Mouse (Mus musculus): ENCODE data around the gene Ccdc82.

Gene Ccdc82

DNA sequence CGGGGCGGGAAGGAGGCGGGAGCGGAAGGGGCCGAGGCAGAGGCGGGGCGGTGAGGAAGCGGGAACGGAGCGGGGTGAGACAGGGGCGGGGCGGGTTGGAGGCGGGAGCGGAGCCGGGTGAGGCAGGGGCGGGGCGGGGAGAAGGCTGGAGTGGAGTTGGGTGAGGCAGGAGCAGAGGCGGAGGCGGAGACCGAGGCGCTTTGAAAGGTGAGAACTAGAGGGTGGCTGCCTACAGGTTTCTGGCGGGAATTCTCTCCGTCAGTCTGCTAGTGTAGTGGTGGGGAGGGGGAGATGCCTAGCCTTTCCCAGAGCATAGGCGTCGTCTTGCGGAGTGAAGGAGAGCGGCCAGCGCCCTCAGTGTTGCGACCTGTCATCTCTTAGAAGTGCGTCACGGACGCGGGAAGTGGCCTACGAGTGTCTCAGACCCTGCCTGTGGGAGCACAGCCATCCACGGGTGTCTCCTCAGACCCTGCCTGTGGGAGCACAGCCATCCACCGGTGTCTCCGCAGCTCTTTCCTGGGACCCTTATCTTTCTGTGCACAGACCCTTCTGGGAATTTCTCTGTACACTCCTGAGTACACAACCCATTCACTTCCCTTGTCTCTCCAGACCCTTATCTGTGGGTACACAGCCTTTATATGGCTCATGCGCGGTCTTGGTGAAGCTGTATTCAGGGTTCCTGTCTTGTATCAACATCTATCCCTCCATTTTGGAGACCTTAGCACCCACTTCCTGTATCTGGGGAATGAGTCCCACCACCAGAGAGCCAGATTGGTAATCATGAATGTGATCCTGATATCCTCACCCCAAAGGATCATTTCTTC, at the start of gene Ccdc82:
Gene Ccdc82 (plus strand): TSS at position 141 of the 824 bp plus-strand sequence.
- DNase-seq (ENCODE audit: low spot score in 2 of 2): peak; percentile 92 to 95

GRCm38 (mm10) chr9:13200079-13200478, 46.7 kb upstream of the Ccdc82 start:
- DNase-seq (ENCODE audit: low spot score in 2 of 2): no peak

DNA sequence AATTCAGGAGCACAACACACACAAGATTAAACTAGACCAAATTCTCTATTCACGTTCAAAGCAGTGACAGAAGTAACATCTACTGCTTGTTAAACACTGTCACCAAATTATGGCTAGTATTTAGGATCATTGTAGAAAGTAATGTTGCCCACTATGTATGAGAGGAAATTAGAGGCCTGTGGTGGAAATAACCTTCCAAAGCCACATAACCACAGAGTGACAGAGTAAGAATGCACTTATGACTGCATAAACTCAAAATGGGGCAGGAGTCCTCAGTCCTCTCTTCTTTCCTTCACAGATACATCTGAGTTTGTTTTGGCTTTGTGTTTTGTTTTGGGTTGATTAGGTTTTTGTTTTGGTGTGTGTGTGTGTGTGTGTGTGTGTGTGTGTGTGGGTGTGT, 43.6 kb upstream of the Ccdc82 start:
- DNase-seq (ENCODE audit: low spot score in 2 of 2): no peak

- no peak for DNase-seq (ENCODE audit: low spot score in 2 of 2)
Measured at GRCm38 (mm10) chr9:13203681-13204080, 43.1 kb upstream of the Ccdc82 start.

- no peak for DNase-seq (ENCODE audit: low spot score in 2 of 2)
Measured at GRCm38 (mm10) chr9:13206369-13206768, 40.4 kb upstream of the Ccdc82 start.

DNA sequence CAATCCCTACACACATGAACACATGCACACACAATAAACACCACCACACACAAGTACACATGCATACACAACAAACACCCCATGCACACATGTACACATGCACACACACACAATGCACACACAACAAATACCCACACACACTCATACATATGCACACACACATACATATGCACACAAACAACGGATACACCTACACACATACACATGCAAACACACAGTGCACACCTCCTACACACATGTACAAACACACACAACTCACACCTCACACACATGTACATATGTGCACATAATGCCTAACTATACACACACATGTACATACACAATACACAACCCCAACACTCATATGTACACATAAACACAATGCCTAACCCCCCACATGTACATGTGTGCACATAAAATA, 20.9 kb upstream of the Ccdc82 start:
- no peak for DNase-seq (ENCODE audit: low spot score in 2 of 2)

DNA sequence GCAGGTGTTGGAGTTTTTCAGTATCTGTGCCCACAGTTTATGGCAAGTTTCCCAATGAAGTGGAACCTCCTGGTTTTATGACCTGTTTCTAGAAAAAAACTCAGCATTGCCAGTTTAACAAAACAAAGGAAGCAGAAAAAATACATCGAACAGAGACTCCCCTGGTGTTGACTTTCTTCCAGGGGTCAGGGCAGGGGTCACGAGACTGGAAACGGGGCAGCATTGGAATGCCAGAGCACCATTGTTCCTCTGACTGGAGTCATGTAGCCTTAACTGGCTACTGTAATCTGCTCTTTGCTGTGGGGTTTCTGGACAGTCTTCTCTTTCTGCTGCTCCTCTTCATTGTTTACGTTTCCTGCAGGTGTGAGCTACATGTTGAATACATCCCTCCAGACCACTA, 16.2 kb upstream of the Ccdc82 start:
- DNase-seq (ENCODE audit: low spot score in 2 of 2): no peak

DNA sequence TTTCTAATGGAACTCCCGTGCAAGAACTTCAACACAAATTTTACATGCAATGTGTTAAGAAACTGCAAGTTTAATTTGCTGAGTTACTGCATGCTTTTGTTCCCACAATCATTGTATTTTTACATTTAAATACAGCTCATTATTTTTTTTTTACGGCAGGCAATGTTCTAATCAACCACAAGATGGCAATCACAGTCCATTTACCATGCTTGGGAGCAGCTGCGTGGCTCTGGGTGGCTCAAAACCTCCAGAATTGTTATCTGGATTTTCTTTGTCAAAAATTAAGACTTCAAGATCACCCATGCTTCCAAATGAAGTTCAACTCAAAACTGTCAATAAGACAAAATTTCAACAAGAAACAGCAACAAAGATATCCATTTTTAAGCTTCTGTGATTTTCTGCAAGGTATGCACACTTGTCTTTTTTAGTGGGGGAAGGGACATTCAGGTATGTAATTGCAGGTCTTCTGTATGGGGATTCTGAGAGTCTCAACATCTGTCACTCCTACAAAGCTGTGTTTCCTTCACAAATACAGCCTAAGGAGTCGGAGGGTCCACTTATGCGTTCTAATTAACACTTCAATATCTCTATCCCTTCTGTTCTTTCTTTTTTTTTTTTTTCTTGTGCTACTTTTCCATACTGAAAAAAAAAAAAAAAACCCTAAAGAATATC, 15.1 kb upstream of the Ccdc82 start:
- peak in 1 of 2 experiments; percentile 35 for DNase-seq (ENCODE audit: low spot score in 2 of 2)

GRCm38 (mm10) chr9:13242321-13242720, 4.4 kb upstream of the Ccdc82 start:
- peak in 1 of 2 experiments; percentile 37 for DNase-seq (ENCODE audit: low spot score in 2 of 2)

DNA sequence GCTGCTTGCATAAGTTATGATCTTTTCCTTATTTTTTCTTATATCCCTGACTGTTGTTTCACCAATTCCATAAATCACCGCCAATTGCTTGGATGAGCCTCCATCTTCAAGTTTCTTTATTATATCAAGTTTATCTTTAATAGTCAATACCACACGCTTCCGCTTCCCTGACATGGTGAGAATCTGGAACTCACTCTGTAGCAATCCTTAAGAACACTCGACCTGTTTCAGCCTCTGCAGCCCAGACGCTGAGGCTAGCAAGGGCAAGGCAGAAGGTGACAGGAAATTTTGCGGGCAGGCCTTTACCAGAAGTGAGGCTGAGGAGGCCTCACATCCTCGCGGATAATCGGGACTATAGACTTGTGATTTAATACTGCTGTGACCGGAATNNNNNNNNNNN, 1.3 kb upstream of the Ccdc82 start, which contains the start of gene Jrkl:
Gene Jrkl (minus strand): TSS at position 349 of the 400 bp plus-strand sequence.
- DNase-seq (ENCODE audit: low spot score in 2 of 2): peak; percentile 24 to 46

DNA sequence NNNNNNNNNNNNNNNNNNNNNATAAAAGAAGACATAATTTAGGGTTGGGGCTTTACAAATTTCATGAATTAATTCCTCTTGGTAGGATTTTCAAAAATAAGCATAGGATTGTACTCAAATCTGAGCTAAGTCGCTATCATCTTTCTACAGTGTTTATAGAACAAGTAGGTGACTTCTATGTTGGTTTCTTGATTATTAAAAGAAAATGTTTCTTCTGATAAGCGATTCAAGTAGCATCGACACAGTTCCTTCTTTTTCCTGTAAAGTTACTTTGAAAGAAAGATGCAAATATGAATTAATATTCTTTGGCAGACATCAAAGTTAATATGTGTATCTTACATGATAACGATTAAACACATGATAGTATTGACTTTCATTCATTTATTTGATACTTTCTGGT, 1.3 kb downstream of the Ccdc82 start:
- no peak for DNase-seq (ENCODE audit: low spot score in 2 of 2)

DNA sequence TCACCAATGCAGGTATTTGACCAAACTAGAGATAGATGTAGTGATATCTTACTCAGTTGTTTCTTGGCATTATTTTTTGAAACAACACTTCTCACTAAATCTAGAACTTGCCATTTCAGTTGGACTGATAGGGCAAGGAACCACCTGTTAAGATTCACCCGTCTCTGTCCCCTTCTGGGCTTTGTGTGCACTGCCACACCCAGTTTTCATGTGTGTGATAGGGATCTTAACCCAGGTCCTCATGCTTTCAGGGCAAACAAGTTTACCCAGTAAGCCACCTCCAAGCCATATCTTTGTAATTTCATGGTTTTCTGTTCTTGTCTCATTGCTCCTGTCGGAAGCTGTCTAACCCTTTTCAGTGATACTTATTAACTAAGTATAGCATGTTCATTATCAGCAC, 4.5 kb downstream of the Ccdc82 start:
- no peak for DNase-seq (ENCODE audit: low spot score in 2 of 2)

GRCm38 (mm10) chr9:13256726-13257125, 10.0 kb downstream of the Ccdc82 start:
- no peak for DNase-seq (ENCODE audit: low spot score in 2 of 2)

- DNase-seq (ENCODE audit: low spot score in 2 of 2): no peak
Measured at GRCm38 (mm10) chr9:13258173-13258572, 11.4 kb downstream of the Ccdc82 start.

GRCm38 (mm10) chr9:13260980-13261379, 14.2 kb downstream of the Ccdc82 start:
- DNase-seq (ENCODE audit: low spot score in 2 of 2): no peak

DNA sequence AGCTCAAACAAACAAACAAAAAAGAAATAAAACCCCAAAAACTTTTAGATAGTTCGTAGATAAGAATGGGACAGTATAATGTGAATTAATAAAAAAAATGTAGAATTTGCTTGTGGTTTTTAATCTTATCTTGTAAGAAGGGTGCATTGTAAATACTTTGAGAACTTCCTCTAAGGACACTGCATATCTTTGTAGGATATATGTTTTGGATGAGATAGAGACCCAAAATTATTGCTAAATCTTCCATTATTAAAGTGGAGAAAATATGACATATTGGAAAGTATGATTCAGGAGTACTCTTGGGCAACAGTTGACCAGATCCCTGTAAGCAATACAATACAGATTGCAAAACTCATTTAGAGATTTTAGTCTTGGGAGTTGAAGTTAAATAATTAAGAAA, 26.5 kb downstream of the Ccdc82 start:
- no peak for DNase-seq (ENCODE audit: low spot score in 2 of 2)

GRCm38 (mm10) chr9:13287482-13287881, 40.7 kb downstream of the Ccdc82 start:
- DNase-seq (ENCODE audit: low spot score in 2 of 2): no peak

DNA sequence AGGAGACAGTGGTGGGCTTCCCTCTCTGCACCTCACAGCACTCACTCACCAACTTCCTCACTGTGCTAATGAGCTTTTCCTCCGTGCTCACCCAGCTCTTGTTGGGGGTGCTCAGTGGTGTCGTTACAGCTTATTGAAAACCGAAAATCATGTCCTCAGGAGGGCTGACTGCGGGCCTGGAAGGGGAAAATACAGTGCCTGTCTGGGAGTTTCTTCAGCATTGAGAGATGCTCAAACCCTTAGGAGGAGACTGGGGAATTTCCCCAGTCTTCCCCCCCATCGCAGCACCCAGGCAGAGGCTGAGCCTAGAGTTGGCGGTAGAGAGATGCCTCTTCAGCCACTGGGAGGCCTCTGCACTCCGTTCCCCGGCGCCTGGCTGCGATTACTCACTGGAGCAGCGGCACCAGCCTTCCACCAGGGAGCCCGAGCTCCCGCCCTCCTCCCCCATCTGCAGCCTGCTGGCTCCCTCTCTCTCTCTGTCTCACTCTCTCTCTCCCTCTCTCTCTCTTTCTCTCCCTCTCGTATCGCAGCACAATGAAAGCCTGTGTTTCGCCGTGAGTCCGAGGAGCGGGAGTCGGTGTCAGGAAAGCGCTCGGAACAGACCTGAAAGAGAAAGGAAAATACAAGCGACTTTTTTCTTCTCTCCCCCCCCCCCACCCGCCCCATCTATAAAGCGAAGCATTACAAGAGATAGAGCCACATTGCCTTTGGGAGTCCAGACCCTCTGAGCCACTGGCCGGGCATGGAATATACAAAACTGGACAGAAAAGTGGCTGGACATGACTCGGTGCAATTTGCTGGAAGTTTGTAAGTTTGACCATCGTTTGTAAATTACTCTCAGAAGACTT, 49.7 kb downstream of the Ccdc82 start:
- DNase-seq (ENCODE audit: low spot score in 2 of 2): peak; percentile 85 to 89

DNA sequence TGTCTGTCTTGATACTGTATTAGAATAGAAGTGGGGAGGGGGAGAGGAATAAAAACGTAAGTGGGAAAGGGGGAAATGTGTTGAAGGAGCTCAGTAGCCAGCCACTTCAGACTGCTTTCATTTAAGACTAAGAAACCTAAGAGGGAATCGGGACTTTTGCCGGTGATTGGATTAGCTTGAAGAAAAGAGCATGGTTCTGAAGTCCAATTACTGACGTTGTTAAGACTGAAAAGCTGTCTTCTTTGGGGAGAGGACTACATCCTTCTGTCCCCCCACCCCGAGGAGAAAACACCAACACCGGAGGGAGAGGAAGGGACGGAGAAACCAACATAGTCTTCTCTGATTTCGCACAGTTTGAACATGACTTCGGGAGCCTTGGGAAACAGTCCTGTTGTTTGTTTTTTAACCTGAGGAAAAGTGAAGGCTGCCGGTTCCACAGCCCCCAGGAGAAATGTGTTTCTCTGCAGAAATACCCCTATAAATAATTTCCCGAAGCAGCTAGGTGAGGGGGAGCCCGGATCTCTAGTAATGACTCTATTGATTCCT, 50.4 kb downstream of the Ccdc82 start:
- DNase-seq (ENCODE audit: low spot score in 2 of 2): no peak

DNA sequence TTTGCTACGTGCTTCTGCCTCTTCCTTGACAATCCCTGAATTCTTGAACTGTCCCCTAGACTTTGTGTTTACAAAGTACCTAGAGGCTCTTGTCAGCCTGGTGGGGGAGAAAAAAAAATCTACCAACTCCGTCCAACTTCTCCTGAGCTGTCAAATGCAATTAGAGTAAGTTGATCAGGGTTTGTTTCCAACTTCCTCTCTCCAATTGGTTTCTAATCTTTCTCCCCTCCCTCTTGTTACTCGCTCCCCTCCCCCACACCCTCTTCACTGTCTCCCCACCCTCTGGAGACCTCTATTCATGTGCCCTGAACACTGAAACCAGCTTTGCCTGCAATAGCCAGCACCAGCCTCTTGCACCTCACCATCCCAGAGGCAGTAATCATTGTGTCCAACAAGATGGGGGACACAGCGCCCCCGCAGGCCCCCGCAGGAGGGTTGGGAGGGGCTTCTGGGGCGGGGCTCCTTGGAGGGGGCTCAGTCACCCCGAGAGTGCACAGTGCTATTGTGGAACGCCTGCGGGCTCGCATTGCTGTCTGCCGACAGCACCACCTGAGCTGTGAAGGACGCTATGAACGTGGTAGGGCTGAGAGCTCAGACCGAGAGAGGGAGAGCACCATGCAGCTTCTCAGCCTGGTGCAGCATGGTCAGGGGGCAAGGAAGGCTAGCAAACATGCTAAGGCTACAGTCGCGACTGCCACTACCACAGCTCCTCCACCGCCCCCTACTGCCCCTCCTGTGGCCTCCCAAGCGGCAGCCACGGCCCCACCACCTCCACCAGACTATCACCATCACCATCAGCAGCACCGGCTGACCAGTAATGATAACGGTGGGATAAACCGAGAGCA, 51.1 kb downstream of the Ccdc82 start, which contains the start of gene Maml2:
Gene Maml2 (plus strand): TSS at position 290 of the 845 bp plus-strand sequence.
- peak; percentile 78 to 79 for DNase-seq (ENCODE audit: low spot score in 2 of 2)

- DNase-seq (ENCODE audit: low spot score in 2 of 2): no peak
Measured at GRCm38 (mm10) chr9:13298513-13298878, 51.7 kb downstream of the Ccdc82 start.
